Mouse (Mus musculus) MEL (cell line): ENCODE data around the gene Rmdn2. TPM values are rescaled to one million over a fixed set of nuclear protein-coding genes. Genes with fewer than 3 reads are reported as not detected.

Experiments used
- DNase-seq: peaks from one replicate; pipeline ENCODE4 v3.0.0; 2011; ENCODE audit warnings: low read depth, low spot score
- H3K27ac ChIP-seq: 2 replicates; pipeline ENCODE4 v1.5.1; 2012; ENCODE audit warnings: low read depth, mild to moderate bottlenecking, control low read depth, low read length, moderate library complexity; ENCODE audit not compliant: control insufficient read depth
- H3K27me3 ChIP-seq, 2 experiments: fragments of 150-350 bp in 1 of 2; sonication (generic) in 1 of 2; 2 replicates each; pipeline ENCODE4 v1.6.1; 2012; ENCODE audit warnings: low read length in 2 of 2, mild to moderate bottlenecking in 2 of 2, improper control_type of control experiment in 1 of 2, moderate library complexity in 1 of 2; ENCODE audit not compliant: insufficient read depth in 2 of 2, control insufficient read depth in 1 of 2
- H3K36me3 ChIP-seq, 2 experiments: 2 replicates each; pipeline ENCODE4 v1.6.1; 2012 to 2014; ENCODE audit warnings: low read length in 2 of 2, improper control_type of control experiment in 1 of 2, inconsistent platforms in 1 of 2, mild to moderate bottlenecking in 1 of 2; ENCODE audit not compliant: insufficient read depth in 2 of 2, control insufficient read depth in 1 of 2
- H3K4me1 ChIP-seq, 2 experiments: fragments of 150-350 bp in 1 of 2; sonication (generic) in 1 of 2; 2 replicates each; pipeline ENCODE4 v1.6.1; 2012; ENCODE audit warnings: low read length in 2 of 2, improper control_type of control experiment in 1 of 2, mild to moderate bottlenecking in 1 of 2; ENCODE audit not compliant: insufficient read depth in 2 of 2, control insufficient read depth in 1 of 2
- H3K4me3 ChIP-seq, 2 experiments: fragments of 150-350 bp in 1 of 2; sonication (generic) in 1 of 2; 2 replicates each; pipeline ENCODE4 v1.5.1; 2012; ENCODE audit warnings: low read depth in 2 of 2, low read length in 2 of 2, mild to moderate bottlenecking in 2 of 2, moderate library complexity in 2 of 2, control low read depth in 1 of 2, improper control_type of control experiment in 1 of 2; ENCODE audit not compliant: control insufficient read depth in 1 of 2, insufficient read depth in 1 of 2
- H3K79me2 ChIP-seq: 2 replicates; pipeline ENCODE4 v1.6.1; 2012; ENCODE audit warnings: mild to moderate bottlenecking, low read length, moderate library complexity; ENCODE audit not compliant: control insufficient read depth, poor library complexity, insufficient read depth
- H3K9ac ChIP-seq: 2 replicates; pipeline ENCODE4 v1.6.1; 2012; ENCODE audit warnings: low read depth, mild to moderate bottlenecking, control low read depth, low read length, moderate library complexity; ENCODE audit not compliant: control insufficient read depth, poor library complexity, severe bottlenecking
- H3K9me3 ChIP-seq: fragments of 150-350 bp; sonication (generic); replicated peaks from 2 replicates; pipeline ENCODE4 v1.6.1; 2012; ENCODE audit warnings: mild to moderate bottlenecking, low read length, improper control_type of control experiment, moderate library complexity; ENCODE audit not compliant: insufficient read depth
- CHD1 ChIP-seq: IDR thresholded peaks from 2 replicates; pipeline ENCODE4 v1.6.1; 2012; ENCODE audit warnings: low read depth, mild to moderate bottlenecking, inconsistent platforms, low read length, improper control_type of control experiment
- CHD2 ChIP-seq: IDR thresholded peaks from 2 replicates; pipeline ENCODE4 v1.6.1; 2011; ENCODE audit warnings: low read length, improper control_type of control experiment
- E2F4 ChIP-seq: IDR thresholded peaks from 2 replicates; pipeline ENCODE4 v1.6.1; 2011; ENCODE audit warnings: low read depth, low read length, improper control_type of control experiment, borderline replicate concordance
- EP300 ChIP-seq, 2 experiments: IDR thresholded peaks; 2 replicates each; pipeline ENCODE4 v1.6.1; 2011; ENCODE audit warnings: improper control_type of control experiment in 2 of 2, low read length in 2 of 2, low read depth in 1 of 2, mild to moderate bottlenecking in 1 of 2
- GABPA ChIP-seq: IDR thresholded peaks from 2 replicates; pipeline ENCODE4 v1.6.1; 2012; ENCODE audit warnings: low read depth, mild to moderate bottlenecking, inconsistent platforms, low read length, improper control_type of control experiment, moderate library complexity
- HCFC1 ChIP-seq: IDR thresholded peaks from 2 replicates; pipeline ENCODE4 v1.6.1; 2012; ENCODE audit warnings: low read depth, mild to moderate bottlenecking, inconsistent platforms, low read length, improper control_type of control experiment, moderate library complexity
- MAFK ChIP-seq: IDR thresholded peaks from 2 replicates; pipeline ENCODE4 v1.6.1; 2011; ENCODE audit warnings: low read depth, mild to moderate bottlenecking, low read length, improper control_type of control experiment, borderline replicate concordance
- MAZ ChIP-seq: IDR thresholded peaks from 2 replicates; pipeline ENCODE4 v1.6.1; 2012; ENCODE audit warnings: low read depth, mild to moderate bottlenecking, inconsistent platforms, low read length, improper control_type of control experiment
- MYB ChIP-seq: IDR thresholded peaks from 2 replicates; pipeline ENCODE4 v1.6.1; 2011; ENCODE audit warnings: mild to moderate bottlenecking, low read depth, low read length, improper control_type of control experiment
- MYC ChIP-seq: IDR thresholded peaks from 2 replicates; pipeline ENCODE4 v1.6.1; 2011; ENCODE audit warnings: low read depth, mild to moderate bottlenecking, low read length, improper control_type of control experiment, moderate library complexity
- NELFE ChIP-seq: IDR thresholded peaks from 2 replicates; pipeline ENCODE4 v1.6.1; 2011; ENCODE audit warnings: low read depth, low read length, improper control_type of control experiment
- RAD21 ChIP-seq: IDR thresholded peaks from 2 replicates; pipeline ENCODE4 v1.6.1; 2011; ENCODE audit warnings: mild to moderate bottlenecking, low read depth, low read length, improper control_type of control experiment
- TCF12 ChIP-seq: IDR thresholded peaks from 2 replicates; pipeline ENCODE4 v1.6.1; 2014; ENCODE audit warnings: low read depth, mild to moderate bottlenecking, inconsistent platforms, low read length, improper control_type of control experiment, moderate library complexity
- ZKSCAN1 ChIP-seq: IDR thresholded peaks from 2 replicates; pipeline ENCODE4 v1.6.1; 2012; ENCODE audit warnings: low read depth, mild to moderate bottlenecking, inconsistent platforms, low read length, improper control_type of control experiment, moderate library complexity
- ZNF384 ChIP-seq: IDR thresholded peaks from 2 replicates; pipeline ENCODE4 v1.6.1; 2012; ENCODE audit warnings: low read depth, mild to moderate bottlenecking, inconsistent platforms, low read length, improper control_type of control experiment
- polyA plus RNA-seq, 2 experiments: library from polyadenylated mRNA; stranded (reverse) in 1 of 2; unstranded in 1 of 2; fragments of >175 nt in 1 of 2; fragments of >200 nt in 1 of 2; gene quantifications; 2 replicates each; pipeline versions ENCODE4 v1.2.1 to v1.2.4; 2012; ENCODE audit warnings: low replicate concordance in 2 of 2, low read depth in 1 of 2; ENCODE audit not compliant: insufficient read length in 2 of 2, insufficient read depth in 1 of 2, missing spikeins in 1 of 2
- total RNA-seq: library from RNA; depleted of rRNA; stranded (reverse); fragments of 300-350 nt; gene quantifications from 2 replicates; pipeline ENCODE4 v1.2.3, GENCODE M21; 2012

Gene Rmdn2
- total and polyA plus RNA-seq, 3 experiments: not detected

GRCm38 (mm10) chr17:79598596-79599577 is 12.8 kb upstream of the Rmdn2 start:
- no peaks in the 10 kb centered on the region for H3K36me3 ChIP-seq
- H3K27ac ChIP-seq: no peak overlapping the region
- H3K4me3 ChIP-seq: no peak overlapping the region
- no peak for DNase-seq
- peaks cover 3 to 10% of the 10 kb centered on the region in 2 experiments for H3K27me3 ChIP-seq
- no peaks in the 10 kb centered on the region for H3K9me3 ChIP-seq
- TF ChIP-seq CHD1 (no peak), HCFC1 (no peak), MAFK (no peak), TCF12 (no peak), E2F4 (no peak), GABPA (no peak), MAZ (no peak)
- no peak overlapping the region for H3K9ac ChIP-seq
- H3K4me1 ChIP-seq: no peaks in the 10 kb centered on the region
- H3K79me2 ChIP-seq: no peaks in the 10 kb centered on the region

- no peak overlapping the region for H3K4me3 ChIP-seq
- no peak overlapping the region for H3K9ac ChIP-seq
- no peaks in the 10 kb centered on the region for H3K36me3 ChIP-seq
- no peak for DNase-seq
- no peak overlapping the region for H3K27ac ChIP-seq
- no peaks in the 10 kb centered on the region for H3K9me3 ChIP-seq
- H3K79me2 ChIP-seq: no peaks in the 10 kb centered on the region
- TF ChIP-seq CHD2 (no peak), RAD21 (no peak), MYC (no peak), TCF12 (no peak), MYB (no peak), ZNF384 (no peak), NELFE (no peak), MAFK (no peak), EP300 (IDR thresholded peaks at IDR 0.05; ENCODE audit: low read depth in 1 of 2, low read length in 2 of 2) (no peak), HCFC1 (no peak), ZKSCAN1 (no peak)
- H3K27me3 ChIP-seq: peaks cover 4 to 10% of the 10 kb centered on the region in 2 experiments
- H3K4me1 ChIP-seq: no peaks in the 10 kb centered on the region
These were observed 11.6 kb upstream of the Rmdn2 start for GRCm38 (mm10) chr17:79600108-79600507.
